Mouse (Mus musculus): Measurements from ENCODE around the gene Arhgap9. TPM values are rescaled to one million over a fixed set of nuclear protein-coding genes. Genes with fewer than 3 reads are reported as not detected.

Gene Arhgap9
- 100 to 1,000 TPM; 240 to 263 TPM for total RNA-seq (2023)

DNA sequence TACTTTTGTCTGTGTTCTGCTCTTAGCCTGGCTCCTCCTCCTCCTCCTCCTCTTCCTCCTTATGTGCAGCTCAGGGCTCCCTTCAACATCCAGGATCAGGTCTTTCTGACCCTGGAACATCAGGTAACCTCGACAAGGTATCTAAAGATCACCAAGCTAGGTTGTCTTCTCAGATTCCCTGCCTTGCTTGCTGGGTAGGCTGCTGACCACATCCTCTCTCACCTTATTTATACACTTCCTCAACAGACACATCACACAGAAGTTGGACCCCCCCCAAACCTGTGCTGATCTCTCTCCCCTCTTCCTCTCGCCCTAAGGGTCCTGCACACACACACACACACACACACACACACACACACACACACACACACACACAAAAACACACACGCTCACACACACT lies at the start of gene Arhgap9:
Arhgap9 (plus strand) TSS at position 344 of the 400 bp plus-strand sequence.

DNA sequence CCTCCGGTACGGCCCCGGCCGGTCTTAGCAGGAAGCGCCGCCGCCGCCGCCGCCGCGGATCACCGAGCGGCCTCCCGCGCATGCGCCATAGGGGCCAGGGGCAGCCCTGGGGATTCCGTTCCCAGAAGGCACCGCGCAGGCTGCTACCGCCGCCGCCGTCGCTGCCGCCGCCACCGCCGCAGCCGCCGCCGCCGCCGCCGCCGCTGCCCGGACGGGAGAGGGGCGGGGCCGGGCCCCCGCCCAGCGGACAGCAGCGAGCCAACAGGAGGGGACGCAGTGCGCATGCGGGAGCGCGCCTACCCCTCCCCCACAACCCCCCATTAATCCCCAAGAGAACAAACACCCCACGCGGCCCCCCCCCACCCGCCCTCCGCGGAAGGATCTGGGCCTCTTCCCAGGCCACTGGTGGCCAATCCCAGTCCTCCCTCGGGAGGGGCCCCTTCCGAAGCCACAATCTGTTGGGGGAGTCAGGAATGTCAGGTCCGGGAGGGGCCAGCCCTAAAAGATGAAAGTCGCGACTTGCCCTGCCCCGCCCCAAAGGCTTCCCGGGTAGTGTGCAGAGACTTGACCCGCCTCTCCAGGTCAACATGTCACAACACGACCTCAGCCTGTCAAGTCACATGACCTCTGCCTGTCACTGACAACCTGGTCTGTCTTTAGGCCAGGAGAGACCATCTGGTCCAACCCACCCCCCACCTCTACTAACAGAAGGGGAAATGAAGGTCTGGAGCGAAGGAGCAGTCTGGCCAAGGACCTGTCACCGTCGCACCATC lies 32.8 kb upstream of the Arhgap9 start, which contains the start of gene Mbd6:
Mbd6 (minus strand) TSS at position 219 of the 773 bp plus-strand sequence.

DNA sequence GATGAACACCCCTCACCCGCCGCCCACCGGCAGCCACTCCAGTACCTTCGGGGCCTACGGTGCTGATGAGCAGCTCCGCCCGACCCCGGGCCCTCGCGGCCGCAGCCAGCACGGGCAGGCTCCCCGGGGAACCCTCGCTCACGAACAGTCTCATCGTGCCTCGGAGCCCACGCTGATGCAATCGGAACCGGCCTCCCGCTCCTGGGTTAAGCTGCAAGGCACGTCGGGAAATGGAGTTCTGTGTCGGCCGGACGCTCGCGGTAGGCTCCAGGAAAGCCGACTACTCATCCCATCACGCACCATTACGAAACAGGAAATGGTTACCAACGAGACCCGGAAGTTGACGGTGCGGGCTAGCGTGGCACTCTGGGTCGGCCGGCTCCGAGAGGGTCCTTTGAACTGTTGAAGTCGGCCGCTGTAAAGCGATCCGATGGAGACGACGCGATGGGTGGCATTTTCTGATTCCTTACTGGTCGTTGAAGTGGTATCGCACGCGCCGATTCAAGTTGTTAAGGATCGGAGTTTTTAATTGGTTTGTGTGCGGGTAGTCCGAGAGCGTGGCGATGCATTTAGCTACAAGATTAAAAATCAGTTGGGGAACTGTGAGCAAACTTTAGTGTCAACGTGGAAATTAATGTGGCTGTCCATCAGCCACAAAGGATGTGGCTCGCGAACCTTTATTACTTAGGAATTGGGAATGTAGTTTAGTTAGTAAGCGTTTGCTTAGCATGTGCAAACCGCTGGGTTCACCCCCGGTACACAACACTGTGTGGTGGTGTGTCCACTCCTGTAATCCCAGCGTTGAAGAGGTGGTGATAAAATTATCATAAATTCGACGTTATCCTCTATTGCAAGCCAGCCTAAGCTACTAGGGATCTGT lies 10.0 kb upstream of the Arhgap9 start, which contains the start of gene Mars:
Mars (minus strand) TSS at position 311 of the 880 bp plus-strand sequence.

DNA sequence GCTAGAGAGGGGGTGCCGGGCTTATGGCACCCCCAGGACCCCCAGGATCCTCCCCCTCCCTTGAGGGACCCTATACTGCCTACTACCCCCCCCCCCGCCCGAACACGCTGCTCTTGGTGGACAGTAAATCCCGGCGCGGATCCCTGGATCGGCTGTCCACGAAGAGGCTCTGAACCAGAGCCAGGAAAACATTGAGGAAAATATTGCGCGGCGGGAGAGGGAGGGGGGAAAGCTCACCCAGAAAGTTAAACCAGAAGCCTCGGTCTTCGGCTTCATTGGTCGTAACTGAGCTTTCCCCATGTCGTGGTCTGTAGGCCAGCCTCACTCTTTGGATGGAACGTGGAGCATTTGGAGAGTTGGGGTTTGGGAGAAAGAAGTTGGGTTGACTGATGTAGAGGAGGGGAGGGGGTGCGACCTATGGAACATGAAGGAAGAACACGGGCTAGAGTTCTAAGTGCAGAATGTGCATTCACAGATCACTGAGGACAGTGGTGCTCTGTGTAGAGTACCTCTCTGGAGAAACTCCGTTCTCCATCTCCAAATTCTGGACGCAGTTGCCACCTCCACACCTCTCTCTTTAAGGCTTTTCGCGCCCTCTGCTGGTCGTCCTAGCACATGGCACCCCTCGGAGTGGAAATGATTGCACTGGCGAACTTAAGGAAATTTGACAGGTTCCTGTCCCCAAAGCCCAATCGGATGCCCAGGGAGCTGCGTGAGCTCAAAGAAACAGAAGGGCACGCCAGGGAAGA lies 20.3 kb downstream of the Arhgap9 start, which contains the start of gene Gli1:
Gli1 (minus strand) TSS at position 84 of the 749 bp plus-strand sequence.

DNA sequence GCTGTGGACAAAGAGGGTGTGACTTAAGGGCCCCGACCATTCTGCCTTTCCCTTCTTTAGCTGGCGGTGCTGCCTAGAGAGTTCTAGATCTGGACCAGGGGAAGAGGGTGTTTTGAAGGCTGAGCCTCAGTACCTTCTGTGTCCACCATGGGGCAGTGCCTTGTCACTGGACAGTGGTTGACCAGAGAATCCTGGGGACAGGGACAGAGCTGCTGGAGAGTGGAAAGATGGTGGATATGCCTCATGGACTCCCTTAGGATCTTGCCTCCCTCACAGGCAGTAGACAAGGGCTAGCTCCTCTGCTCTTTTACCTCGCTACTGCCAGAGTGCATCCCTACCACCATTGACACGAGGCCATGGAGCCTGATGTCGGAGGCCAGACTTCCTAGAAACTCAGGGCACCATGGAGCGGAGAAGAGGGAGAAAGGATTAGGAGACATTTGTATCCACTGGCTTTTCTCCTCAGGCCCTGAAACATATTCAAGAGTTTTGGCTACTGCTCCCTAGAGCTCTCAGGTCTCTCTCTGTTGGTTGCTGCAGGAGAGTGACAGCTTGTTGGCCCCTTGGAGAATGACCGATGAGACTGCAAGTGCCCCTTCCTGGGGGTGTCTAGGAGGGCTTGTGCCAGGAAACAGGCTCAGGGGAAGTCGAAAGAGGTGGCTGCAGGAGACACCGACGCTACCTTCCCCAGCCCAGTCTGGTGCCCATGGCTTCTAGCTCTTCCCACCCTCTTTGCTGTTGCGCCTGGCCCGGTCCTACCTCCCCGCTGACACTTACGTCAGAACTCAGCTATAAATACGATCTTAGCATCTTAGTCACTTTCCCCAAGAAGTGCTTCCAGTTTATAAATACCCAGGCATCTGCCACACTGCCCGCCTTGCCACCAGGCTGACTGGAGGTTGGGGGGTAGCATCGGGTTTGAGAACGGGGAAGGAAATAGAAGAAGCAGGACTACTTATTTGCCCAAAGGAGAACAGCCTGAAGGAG lies 32.4 kb downstream of the Arhgap9 start, which contains the start of gene Inhbe:
Inhbe (minus strand) TSS at position 503 of the 987 bp plus-strand sequence.

DNA sequence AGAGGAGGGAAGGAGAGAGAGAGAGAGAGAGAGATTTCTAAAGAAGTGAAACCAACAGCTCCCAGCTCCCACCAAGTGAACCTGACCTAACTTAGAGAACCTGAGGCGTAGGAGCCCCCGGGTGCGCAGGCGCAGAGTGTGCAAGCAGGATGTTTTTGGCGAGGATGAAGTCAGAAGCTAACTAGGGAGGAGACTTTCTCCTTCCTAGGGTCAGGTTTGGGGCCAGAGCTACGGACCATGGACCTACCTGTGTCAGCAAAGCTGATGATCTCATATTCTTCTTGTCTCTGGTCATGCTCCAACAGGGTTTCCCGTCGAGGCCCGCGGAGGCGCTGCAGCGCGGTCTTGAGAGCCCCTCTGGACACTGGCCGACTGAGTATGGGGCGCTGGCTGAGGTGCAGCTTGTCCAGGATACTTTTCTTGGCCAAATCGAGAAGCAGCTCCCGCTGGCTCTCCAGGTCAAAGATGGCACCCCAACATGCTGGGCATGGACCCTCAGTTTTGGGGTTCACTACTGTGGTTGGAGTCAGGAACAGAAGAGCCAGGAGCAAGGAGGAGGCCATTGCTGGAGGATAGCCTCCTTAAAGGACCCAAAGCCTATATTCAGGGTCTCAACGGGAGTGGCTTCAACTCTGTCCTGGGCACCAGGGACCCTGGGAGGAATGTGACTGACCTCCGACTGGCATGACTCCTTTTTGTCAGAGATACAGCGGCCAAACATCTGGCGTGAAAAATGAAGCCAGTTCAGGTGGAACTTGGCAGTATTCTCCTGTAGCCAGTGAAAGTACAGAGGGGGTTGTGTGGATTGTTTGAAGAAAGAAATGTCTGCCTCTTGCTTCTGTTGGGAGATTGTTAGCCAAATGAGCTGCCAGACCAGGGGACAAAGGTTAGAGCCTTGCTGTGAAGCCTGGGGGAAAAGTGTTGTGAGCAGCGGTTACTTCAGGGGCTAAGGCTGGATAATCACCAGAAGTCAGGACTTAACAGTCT lies 48.4 kb downstream of the Arhgap9 start, which contains the start of gene Inhbc:
Inhbc (minus strand) TSS at position 598 of the 987 bp plus-strand sequence.

Other genes with a start within 250 kb of the Arhgap9 start
- 10 to 100 TPM; 45.3 to 49.2 TPM for gene Agap2, start 246.7 kb upstream of the Arhgap9 start, total RNA-seq (2023)
- gene Os9, start 200.8 kb upstream of the Arhgap9 start, total RNA-seq (2023) = 100 to 1,000 TPM; 102 to 103 TPM
- 100 to 1,000 TPM in 1 of 2 experiments, 10 to 100 TPM in 1; 99.0 to 106 TPM for gene B4galnt1, start 156.7 kb upstream of the Arhgap9 start, total RNA-seq (2023)
- not detected for gene Slc26a10, start 141.3 kb upstream of the Arhgap9 start, total RNA-seq (2023)
- gene Arhgef25, start 131.9 kb upstream of the Arhgap9 start, total RNA-seq (2023) = 1 to 10 TPM; 1.1 to 1.6 TPM
- 10 to 100 TPM; 15.9 to 19.5 TPM for gene Dtx3, start 126.2 kb upstream of the Arhgap9 start, total RNA-seq (2023)
- gene Pip4k2c, start 110.4 kb upstream of the Arhgap9 start, total RNA-seq (2023) = 10 to 100 TPM; 24.4 to 25.8 TPM
- gene Kif5a, start 58.6 kb upstream of the Arhgap9 start, total RNA-seq (2023) = under 1 TPM; 0.22 to 0.42 TPM
- gene Dctn2, start 55.6 kb upstream of the Arhgap9 start, total RNA-seq (2023) = 100 to 1,000 TPM in 1 of 2 experiments, 10 to 100 TPM in 1; 98.1 to 101 TPM
- gene Mbd6, start 32.9 kb upstream of the Arhgap9 start, total RNA-seq (2023) = 100 to 1,000 TPM; 134 to 135 TPM
- 10 to 100 TPM; 41.3 to 47.4 TPM for gene Mars, start 10.2 kb upstream of the Arhgap9 start, total RNA-seq (2023)
- not detected for gene Gli1, start 20.0 kb downstream of the Arhgap9 start, total RNA-seq (2023)
- not detected for gene Inhbe, start 32.4 kb downstream of the Arhgap9 start, total RNA-seq (2023)
- gene Inhbc, start 48.5 kb downstream of the Arhgap9 start, total RNA-seq (2023) = not detected
- gene R3hdm2, start 58.4 kb downstream of the Arhgap9 start, total RNA-seq (2023) = 10 to 100 TPM; 91.2 to 93.7 TPM
- gene Stac3, start 179.7 kb downstream of the Arhgap9 start, total RNA-seq (2023) = 1 to 10 TPM; 2.0 to 2.4 TPM
- not detected for gene Ndufa4l2, start 193.0 kb downstream of the Arhgap9 start, total RNA-seq (2023)
- 10 to 100 TPM; 27.5 to 27.6 TPM for gene Shmt2, start 200.5 kb downstream of the Arhgap9 start, total RNA-seq (2023)
- not detected for gene Nxph4, start 212.6 kb downstream of the Arhgap9 start, total RNA-seq (2023)

Measured in neutrophil, adult 83 days (primary cell).